Mouse (Mus musculus) intestine, embryonic 15.5 days (tissue): ENCODE measurements around the gene Sox5. TPM values are rescaled to one million over a fixed set of nuclear protein-coding genes. Genes with fewer than 3 reads are reported as not detected.

Source experiments
- ATAC-seq: fragments of 200-750 bp; cut with Nextera tagmentation; 2 replicates; pipeline ENCODE4 v1.8.0; 2017; ENCODE audit warnings: moderate TSS enrichment, moderate library complexity
- H3K27ac ChIP-seq: fragments of 300-500 bp; sonication (generic); 2 replicates; pipeline ENCODE4 v1.5.1; 2015; ENCODE audit warnings: mild to moderate bottlenecking, inconsistent platforms
- H3K27me3 ChIP-seq: fragments of 300-500 bp; sonication (generic); replicated peaks from 2 replicates; pipeline ENCODE4 v1.6.1; 2015; ENCODE audit warnings: inconsistent platforms
- H3K36me3 ChIP-seq: fragments of 300-500 bp; sonication (generic); 2 replicates; pipeline ENCODE4 v1.6.1; 2015; ENCODE audit warnings: inconsistent platforms
- H3K4me1 ChIP-seq: fragments of 300-500 bp; sonication (generic); replicated peaks from 2 replicates; pipeline ENCODE4 v1.6.1; 2015; ENCODE audit warnings: inconsistent platforms
- H3K4me2 ChIP-seq: fragments of 300-500 bp; sonication (generic); replicated peaks from 2 replicates; pipeline ENCODE4 v1.6.1; 2015; ENCODE audit warnings: mild to moderate bottlenecking, inconsistent platforms
- H3K4me3 ChIP-seq: fragments of 300-500 bp; sonication (generic); replicated peaks from 2 replicates; pipeline ENCODE4 v1.5.1; 2015; ENCODE audit warnings: inconsistent platforms
- H3K9ac ChIP-seq: fragments of 300-500 bp; sonication (generic); 2 replicates; pipeline ENCODE4 v1.6.1; 2015; ENCODE audit warnings: inconsistent platforms
- H3K9me3 ChIP-seq: fragments of 300-500 bp; sonication (generic); 2 replicates; pipeline ENCODE4 v1.6.1; 2016; ENCODE audit warnings: inconsistent platforms
- WGBS: fragments of 180-500 bp; shearing (Covaris S2); methylation state at CpG from one replicate; pipeline ENCODE4 v1.1.7; 2015; 5-methylcytosine and 5-hydroxymethylcytosine counted together
- polyA plus RNA-seq: library from polyadenylated mRNA; unstranded; fragments of >200 nt; fragmentation: Nextera tagmentation; extraction: Ambion mirVana; gene quantifications from 2 replicates; pipeline ENCODE4 v1.2.1, GENCODE M21; 2015

Gene Sox5
- polyA plus RNA-seq, 1 experiment from 2014 or later, result 12.9 TPM

DNA sequence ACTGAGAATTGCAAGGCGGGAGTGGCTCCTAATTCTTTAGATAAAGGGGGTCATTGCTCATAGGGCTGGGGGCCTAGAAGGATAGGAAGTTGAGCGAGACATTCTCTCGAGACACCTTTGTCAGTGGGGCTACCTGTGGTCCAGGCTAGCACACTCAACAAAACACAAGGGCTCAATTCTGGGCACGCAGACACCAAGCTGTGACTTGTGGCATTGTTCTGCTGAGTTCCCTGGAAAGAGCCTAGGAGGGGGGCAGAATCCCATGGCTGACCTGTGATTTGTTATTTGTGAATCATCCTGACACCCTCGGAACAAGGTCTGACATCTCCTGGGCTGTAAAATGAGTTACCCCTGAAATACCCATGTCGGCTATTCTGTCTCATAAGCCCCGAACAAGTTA lies 328.2 kb downstream of the Sox5 start:
- WGBS, result 63% methylated on average over 7 of the region's 7 CpGs

GRCm38 (mm10) chr6:144453147-144453546 lies 328.6 kb downstream of the Sox5 start:
- no peak for ATAC-seq
- Histone ChIP-seq H3K9me3 (no peaks in the 10 kb centered on the region), H3K4me1 (no peaks in the 10 kb centered on the region), H3K9ac (no peak overlapping the region), H3K27me3 (no peaks in the 10 kb centered on the region), H3K4me2 (no peak overlapping the region), H3K27ac (no peak overlapping the region), H3K4me3 (no peak overlapping the region), H3K36me3 (no peaks in the 10 kb centered on the region)
- WGBS, result 48% methylated on average over 1 of the region's 1 CpGs

More for the DNA sequence above, 328.2 kb downstream of the Sox5 start:
- Histone ChIP-seq H3K27ac (no peak overlapping the region), H3K4me2 (no peak overlapping the region), H3K27me3 (no peaks in the 10 kb centered on the region), H3K36me3 (no peaks in the 10 kb centered on the region), H3K9me3 (no peaks in the 10 kb centered on the region), H3K4me3 (no peak overlapping the region), H3K4me1 (no peaks in the 10 kb centered on the region), H3K9ac (no peak overlapping the region)
- no peak for ATAC-seq

DNA sequence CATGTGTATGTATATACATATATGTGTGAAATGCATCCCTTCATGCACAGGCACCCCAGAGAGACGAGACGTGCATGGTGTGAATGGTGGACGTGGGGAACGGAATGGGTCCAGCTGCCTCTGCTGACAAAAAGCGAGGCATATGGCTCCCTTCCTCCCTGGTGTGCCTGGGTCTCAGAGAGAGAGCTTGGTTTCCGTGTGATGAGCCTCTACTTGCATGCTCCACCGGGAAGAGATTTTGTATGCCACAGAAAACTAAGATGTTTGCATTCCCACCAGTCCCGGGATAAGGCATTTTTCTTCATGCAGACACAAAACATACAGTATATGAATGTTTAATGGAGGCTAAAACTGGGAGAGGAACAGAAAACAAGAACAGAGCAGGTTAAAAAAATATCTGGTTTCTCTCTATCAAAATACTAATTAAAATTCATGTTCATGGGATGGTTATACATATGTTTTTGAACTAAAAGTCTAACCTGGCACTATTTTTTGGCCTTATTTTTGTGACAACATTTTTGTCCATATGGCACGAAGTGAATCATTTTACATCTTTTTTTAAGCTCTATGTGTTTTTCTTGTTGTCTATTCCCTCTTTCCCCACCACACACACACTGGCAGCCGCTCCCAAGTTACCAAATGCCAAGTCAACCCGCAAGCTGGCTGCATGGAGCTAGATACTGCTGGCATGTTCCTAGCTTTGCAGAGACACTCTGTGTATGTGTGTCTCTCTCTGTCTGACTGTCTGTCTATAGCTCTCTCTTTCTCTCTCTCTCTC lies 329.4 kb downstream of the Sox5 start:
- H3K36me3 ChIP-seq, result no peaks in the 10 kb centered on the region
- no peak overlapping the region for H3K27ac ChIP-seq
- no peak overlapping the region for H3K4me3 ChIP-seq
- H3K4me1 ChIP-seq, result no peaks in the 10 kb centered on the region
- H3K9me3 ChIP-seq, result no peaks in the 10 kb centered on the region
- no peak overlapping the region for H3K4me2 ChIP-seq
- ATAC-seq, result no peak
- WGBS, result 87% methylated on average over 11 of the region's 11 CpGs
- H3K27me3 ChIP-seq, result no peaks in the 10 kb centered on the region
- H3K9ac ChIP-seq, result no peak overlapping the region

DNA sequence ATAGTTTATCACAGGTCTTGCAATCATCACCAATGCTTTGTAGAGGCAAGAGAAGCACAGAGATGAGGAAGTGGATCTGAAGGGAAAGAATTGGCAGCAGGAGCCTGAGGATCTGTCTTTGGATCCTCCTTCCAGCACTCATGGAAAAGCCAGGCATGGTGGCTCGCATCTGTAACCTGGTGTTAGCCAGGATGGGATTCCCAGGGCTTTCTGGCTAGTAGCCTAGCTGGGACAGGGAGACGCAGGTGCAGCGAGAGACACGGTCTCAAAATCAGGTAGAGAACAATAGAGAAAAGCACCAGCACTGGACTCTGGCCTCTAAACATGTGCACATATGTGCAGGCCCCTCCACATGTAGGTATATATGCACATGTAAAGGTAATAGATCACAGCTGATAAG lies 330.1 kb downstream of the Sox5 start:
- no peak overlapping the region for H3K27ac ChIP-seq
- H3K4me2 ChIP-seq, result no peak overlapping the region
- no peaks in the 10 kb centered on the region for H3K4me1 ChIP-seq
- 92% methylated on average over 4 of the region's 4 CpGs for WGBS
- no peak for ATAC-seq
- no peaks in the 10 kb centered on the region for H3K9me3 ChIP-seq
- no peaks in the 10 kb centered on the region for H3K36me3 ChIP-seq
- H3K9ac ChIP-seq, result no peak overlapping the region
- no peaks in the 10 kb centered on the region for H3K27me3 ChIP-seq
- no peak overlapping the region for H3K4me3 ChIP-seq

- WGBS, result 79% methylated on average over 8 of the region's 8 CpGs
- no peak for ATAC-seq
Measured at GRCm38 (mm10) chr6:144445761-144446373, 335.9 kb downstream of the Sox5 start.

DNA sequence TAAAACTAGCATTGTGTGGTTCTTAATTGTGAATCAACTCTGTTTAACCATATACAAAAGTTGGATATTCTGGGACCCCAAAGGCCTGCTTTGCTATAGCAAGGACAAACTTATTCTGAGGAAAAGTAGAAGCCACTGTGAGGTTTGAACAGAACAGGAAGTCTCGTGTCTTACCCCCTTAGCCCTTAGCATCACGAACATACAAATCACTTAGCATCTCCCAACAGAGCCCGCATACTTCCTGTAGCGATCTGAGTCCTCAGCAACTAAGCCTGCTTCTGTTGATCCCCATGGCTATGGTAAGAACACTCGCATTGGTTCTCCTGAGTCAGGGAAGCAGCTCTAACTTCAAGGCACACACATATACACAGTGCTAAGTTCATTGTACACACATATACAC lies 337.4 kb downstream of the Sox5 start:
- ATAC-seq, result no peak
- 60% methylated on average over 5 of the region's 5 CpGs for WGBS
- H3K4me2 ChIP-seq, result no peak overlapping the region
- H3K4me3 ChIP-seq, result no peak overlapping the region
- H3K9ac ChIP-seq, result no peak overlapping the region
- no peaks in the 10 kb centered on the region for H3K27me3 ChIP-seq
- no peaks in the 10 kb centered on the region for H3K36me3 ChIP-seq
- no peaks in the 10 kb centered on the region for H3K4me1 ChIP-seq
- no peaks in the 10 kb centered on the region for H3K9me3 ChIP-seq
- H3K27ac ChIP-seq, result no peak overlapping the region

More at GRCm38 (mm10) chr6:144445761-144446373, 335.9 kb downstream of the Sox5 start:
- Histone ChIP-seq H3K9ac (no peak overlapping the region), H3K4me3 (no peak overlapping the region), H3K27me3 (no peaks in the 10 kb centered on the region), H3K4me2 (no peak overlapping the region), H3K27ac (no peak overlapping the region), H3K36me3 (no peaks in the 10 kb centered on the region), H3K9me3 (no peaks in the 10 kb centered on the region), H3K4me1 (no peaks in the 10 kb centered on the region)

DNA sequence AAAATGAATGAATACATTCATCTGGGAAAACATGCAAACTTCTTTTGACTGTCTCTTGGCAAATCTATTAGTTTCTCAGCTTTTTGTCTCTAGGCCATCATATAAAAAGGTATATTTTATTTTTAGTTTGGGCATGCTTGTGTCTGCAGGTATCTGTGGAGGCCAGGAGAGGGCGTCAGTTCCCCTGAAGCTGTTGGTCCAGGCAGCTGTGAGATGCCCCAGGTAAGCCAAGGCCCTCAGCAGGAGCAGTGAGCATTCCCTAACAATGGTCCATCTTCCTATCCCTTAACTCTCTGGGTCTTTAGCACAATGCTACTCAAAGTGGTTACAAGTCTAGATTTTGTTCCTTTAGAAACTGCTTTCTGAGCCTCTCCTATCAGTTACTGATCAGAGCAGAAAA lies 338.1 kb downstream of the Sox5 start:
- H3K9me3 ChIP-seq, result no peaks in the 10 kb centered on the region
- no peak for ATAC-seq
- H3K4me1 ChIP-seq, result no peaks in the 10 kb centered on the region
- no peak overlapping the region for H3K4me2 ChIP-seq
- H3K27ac ChIP-seq, result no peak overlapping the region
- no peak overlapping the region for H3K9ac ChIP-seq
- WGBS, result 77% methylated on average over 1 of the region's 1 CpGs
- no peak overlapping the region for H3K4me3 ChIP-seq
- no peaks in the 10 kb centered on the region for H3K36me3 ChIP-seq
- H3K27me3 ChIP-seq, result no peaks in the 10 kb centered on the region

DNA sequence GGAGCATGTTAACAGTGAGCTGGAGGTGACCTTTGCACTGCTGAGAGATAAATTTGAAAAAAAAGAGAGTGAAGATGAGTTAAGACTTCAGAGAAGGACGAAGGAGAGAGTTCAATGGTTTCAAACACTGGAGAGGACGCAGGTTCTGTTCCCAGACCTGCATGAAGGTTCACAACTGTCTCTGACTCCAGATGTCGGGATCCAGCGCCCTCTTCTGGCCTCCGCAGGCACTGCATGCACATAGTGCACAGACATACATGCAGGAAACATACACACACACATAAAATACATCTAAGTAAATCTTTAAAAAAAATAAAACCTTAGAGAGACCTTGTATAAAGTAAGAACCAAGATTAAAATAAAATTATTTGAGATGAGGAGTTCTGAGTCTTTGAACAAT lies 352.5 kb downstream of the Sox5 start:
- no peak overlapping the region for H3K4me2 ChIP-seq
- H3K27me3 ChIP-seq, result no peaks in the 10 kb centered on the region
- no peaks in the 10 kb centered on the region for H3K9me3 ChIP-seq
- no peak overlapping the region for H3K9ac ChIP-seq
- H3K4me1 ChIP-seq, result no peaks in the 10 kb centered on the region
- no peak overlapping the region for H3K4me3 ChIP-seq
- ATAC-seq, result no peak
- 73% methylated on average over 5 of the region's 5 CpGs for WGBS
- no peaks in the 10 kb centered on the region for H3K36me3 ChIP-seq
- H3K27ac ChIP-seq, result no peak overlapping the region

- H3K36me3 ChIP-seq, result no peaks in the 10 kb centered on the region
- WGBS, result 81% methylated on average over 3 of the region's 3 CpGs
- no peak overlapping the region for H3K4me2 ChIP-seq
- H3K9me3 ChIP-seq, result no peaks in the 10 kb centered on the region
- no peak for ATAC-seq
- H3K4me1 ChIP-seq, result no peaks in the 10 kb centered on the region
- no peak overlapping the region for H3K4me3 ChIP-seq
- no peak overlapping the region for H3K9ac ChIP-seq
- no peak overlapping the region for H3K27ac ChIP-seq
- no peaks in the 10 kb centered on the region for H3K27me3 ChIP-seq
Measured at GRCm38 (mm10) chr6:144408030-144408429, 373.7 kb downstream of the Sox5 start.

DNA sequence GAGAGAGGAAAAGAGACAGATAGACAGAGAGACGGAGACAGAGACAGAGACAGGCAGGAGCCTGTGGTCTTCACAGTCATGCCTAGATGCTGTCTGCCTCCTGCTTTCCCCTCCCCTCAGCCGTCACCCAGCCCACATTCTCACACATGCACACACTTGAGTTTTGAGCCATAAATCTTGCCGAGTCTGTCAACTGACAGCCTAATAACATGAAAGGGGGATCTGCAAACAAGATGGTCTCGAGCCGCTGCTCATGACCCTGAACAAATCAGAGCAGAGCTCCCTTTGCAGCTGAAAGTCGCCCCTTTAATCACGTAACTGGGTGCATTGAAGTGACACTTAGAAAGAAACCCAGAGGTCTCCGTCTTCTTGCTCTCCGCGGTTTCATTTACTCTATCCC lies 383.7 kb downstream of the Sox5 start:
- WGBS, result 18% methylated on average over 10 of the region's 10 CpGs
- 0 out of 2 replicates have a peak overlapping the region, but pooled peaks have one; percentile 6 for H3K4me3 ChIP-seq

DNA sequence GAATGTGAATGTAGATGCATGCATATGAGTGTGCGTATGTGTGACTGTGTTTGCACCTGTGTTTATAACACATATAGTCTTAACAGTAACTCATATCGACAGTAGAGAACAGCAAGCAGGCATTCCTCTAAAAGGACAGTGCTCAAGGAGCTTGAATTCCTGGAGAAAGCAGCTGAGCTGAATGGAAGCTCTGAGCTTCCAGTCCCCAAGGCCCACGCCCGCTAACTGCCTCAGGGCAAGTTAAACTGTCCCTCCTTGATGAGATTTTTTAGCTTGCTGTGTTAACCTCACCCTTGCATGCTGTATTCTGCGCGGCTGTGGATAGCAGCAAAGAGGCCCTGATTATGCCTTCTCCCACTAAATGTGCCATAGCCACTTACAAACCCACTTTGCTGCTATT lies 388.6 kb downstream of the Sox5 start:
- Histone ChIP-seq H3K9ac (no peak overlapping the region), H3K4me1 (no peaks in the 10 kb centered on the region), H3K27me3 (no peaks in the 10 kb centered on the region), H3K9me3 (no peaks in the 10 kb centered on the region), H3K4me3 (no peak overlapping the region), H3K27ac (no peak overlapping the region), H3K4me2 (no peak overlapping the region), H3K36me3 (no peaks in the 10 kb centered on the region)
- ATAC-seq, result no peak
- WGBS, result 80% methylated on average over 6 of the region's 6 CpGs

More for the DNA sequence above, 383.7 kb downstream of the Sox5 start:
- Histone ChIP-seq H3K4me1 (no peaks in the 10 kb centered on the region), H3K27me3 (no peaks in the 10 kb centered on the region), H3K4me2 (peak overlapping the region; percentile 41), H3K36me3 (no peaks in the 10 kb centered on the region), H3K9ac (no peak overlapping the region), H3K27ac (no peak overlapping the region), H3K9me3 (no peaks in the 10 kb centered on the region)
- no peak for ATAC-seq

GRCm38 (mm10) chr6:144389333-144390054 lies 392.3 kb downstream of the Sox5 start:
- no peak overlapping the region for H3K9ac ChIP-seq
- no peaks in the 10 kb centered on the region for H3K4me1 ChIP-seq
- H3K27me3 ChIP-seq, result no peaks in the 10 kb centered on the region
- H3K27ac ChIP-seq, result no peak overlapping the region
- no peak overlapping the region for H3K4me3 ChIP-seq
- H3K4me2 ChIP-seq, result no peak overlapping the region
- no peaks in the 10 kb centered on the region for H3K36me3 ChIP-seq
- H3K9me3 ChIP-seq, result no peaks in the 10 kb centered on the region
- 86% methylated on average over 14 of the region's 14 CpGs for WGBS
- ATAC-seq, result no peak
